Mouse (Mus musculus): ENCODE measurements around the gene Cldn34a.
"Not testable (repeated sequence)": the region's sequence is repeated elsewhere in the genome, so short reads cannot be mapped to it uniquely, and the experiment has no call there.

DNA sequence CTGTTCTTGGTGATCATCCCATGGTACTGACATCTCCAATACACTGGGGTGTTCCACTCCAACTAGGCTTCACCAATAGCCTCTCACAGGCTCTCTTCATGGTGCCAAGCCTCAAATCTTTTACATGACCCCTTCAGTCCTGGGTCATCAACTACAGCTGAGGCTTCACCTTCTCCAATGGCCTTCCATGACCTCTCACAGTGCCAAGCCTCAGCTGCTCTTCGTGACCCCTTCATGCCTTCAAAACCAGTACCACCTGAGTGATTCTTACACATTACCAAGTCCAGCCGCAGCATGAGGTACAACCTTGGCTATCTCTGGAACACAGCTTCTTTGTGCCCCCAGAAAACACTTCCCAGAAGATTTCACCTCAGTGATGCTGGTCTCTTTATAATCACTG, 44.5 kb upstream of the Cldn34a start:
- TF ChIP-seq CTCF (IDR thresholded peaks at IDR 0.05; ENCODE audit: low read depth, low read length); POLR2A (IDR thresholded peaks at IDR 0.05; ENCODE audit: borderline replicate concordance, low read depth, low read length): not testable (repeated sequence)
